Mouse (Mus musculus): Measurements from ENCODE around the gene Bloc1s4.

DNA sequence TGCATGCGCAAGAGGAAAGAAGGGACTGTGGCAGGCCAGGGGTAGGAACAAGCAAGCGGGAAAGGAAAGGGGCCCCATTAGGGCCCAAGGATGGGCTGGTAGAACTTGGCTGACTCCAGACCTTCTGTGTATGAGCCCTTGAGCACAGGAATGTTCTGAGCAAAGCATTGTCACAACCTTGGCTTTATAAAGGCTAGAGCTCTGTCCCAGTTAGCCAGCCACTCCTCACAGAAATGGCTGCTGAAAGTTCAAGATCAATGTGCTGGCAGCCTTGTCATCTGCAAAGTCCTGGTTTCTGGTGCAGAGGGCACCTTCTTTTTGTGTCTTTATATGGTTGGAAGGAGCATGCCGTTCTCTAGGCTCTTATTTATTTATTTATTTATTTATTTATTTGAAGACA is 28.8 kb downstream of the Bloc1s4 start:
- TF ChIP-seq ZC3H11A (IDR thresholded peaks at IDR 0.05; ENCODE audit: borderline replicate concordance, low read depth, low read length): no peak
- TF ChIP-seq CHD2 (IDR thresholded peaks at IDR 0.05; ENCODE audit: low read depth, low read length): no peak

Data from ES-E14 (cell line).